ENCODE assay signal across 20 mouse cellular contexts in genomic region chr1:91434905-91435304, GRCm38 (mm10). TPM values are rescaled to one million over a fixed set of nuclear protein-coding genes. Genes with fewer than 3 reads are reported as not detected.
DNase-seq lines count a peak whose midpoint lies in the region; ATAC-seq and TF ChIP-seq lines count a peak whose summit lies in the region.
"Had no signal": no experiment of that assay in that cellular context is flagged by ENCODE, and none has a peak within 500 bp of the region (broad histone marks: within the 10 kb centered on the region; RNA-seq: fewer than 3 reads in every experiment).

No protein-coding gene starts in this region.

- DNase-seq in heart, adult 11 months, result peak; percentile 91
- DNase-seq in heart, postnatal 10 days, result no peak
- no peak for DNase-seq in heart, postnatal 0 days (ENCODE audit: low spot score)
- no peak for DNase-seq in heart, postnatal 14 days
- no peak for DNase-seq in lung, postnatal 0 days (ENCODE audit: low spot score)
- DNase-seq in lung, adult 2 months, result no peak
- DNase-seq: adrenal gland, postnatal 10 days; cerebellum, adult 11-12 months; cerebellum, adult 9-10 months; cerebellum, postnatal 25 days; gastrocnemius, postnatal 25 days; heart, postnatal 36 days had no signal

- no peak for TF ChIP-seq CTCF in heart, postnatal 0 days (IDR thresholded peaks at IDR 0.05; ENCODE audit: low read depth)
- TF ChIP-seq CTCF in lung, postnatal 0 days (IDR thresholded peaks at IDR 0.05), result no peak
- no peak for TF ChIP-seq CTCF in lung, adult 2 months (IDR thresholded peaks at IDR 0.05; ENCODE audit: insufficient read depth, low read length)

- ATAC-seq in heart, postnatal 0 days (ENCODE audit: insufficient read depth, low read depth), result no peak
- ATAC-seq in lung, postnatal 0 days, result no peak
- no peak for ATAC-seq in erythroblast, adult 5-6 weeks (replicated peaks; ENCODE audit: low FRiP score, poor library complexity, severe bottlenecking)
- ATAC-seq: forebrain, embryonic 16.5 days; hindbrain, embryonic 16.5 days; inflammation-experienced regulatory T-cells, adult 6 months had no signal

- peaks cover 27% of the 10 kb centered on the region for H3K4me1 ChIP-seq in heart, postnatal 0 days (ENCODE audit: control insufficient read depth, insufficient read depth)
- H3K4me1 ChIP-seq in lung, postnatal 0 days (ENCODE audit: insufficient read depth, low read depth, low read length), result peaks cover 31% of the 10 kb centered on the region
- peaks cover 23% of the 10 kb centered on the region for H3K4me1 ChIP-seq in lung, adult 2 months (ENCODE audit: control insufficient read depth, insufficient read depth, low read length)

- no peaks in the 10 kb centered on the region for H3K9me3 ChIP-seq in heart, postnatal 0 days (replicated peaks; ENCODE audit: control insufficient read depth, low read length)
- no peaks in the 10 kb centered on the region for H3K9me3 ChIP-seq in lung, postnatal 0 days (ENCODE audit: low read length)
- H3K9me3 ChIP-seq: embryonic facial prominence, embryonic 12.5 days; forebrain, embryonic 12.5 days; heart, embryonic 13.5 days; hindbrain, embryonic 12.5 days had no signal

- no peaks in the 10 kb centered on the region for H3K27me3 ChIP-seq in heart, postnatal 0 days (ENCODE audit: control insufficient read depth, insufficient read depth, low read length)
- H3K27me3 ChIP-seq in lung, postnatal 0 days (replicated peaks; ENCODE audit: insufficient read depth, low read length), result no peaks in the 10 kb centered on the region
- H3K27me3 ChIP-seq: embryonic facial prominence, embryonic 12.5 days; forebrain, embryonic 12.5 days; heart, embryonic 13.5 days; hindbrain, embryonic 12.5 days had no signal

- H3K4me2 ChIP-seq in heart, postnatal 0 days (ENCODE audit: low read depth, low read length), result no peak overlapping the region
- H3K4me2 ChIP-seq in lung, postnatal 0 days (replicated peaks; ENCODE audit: low read depth, low read length), result no peak overlapping the region
- H3K4me2 ChIP-seq: embryonic facial prominence, embryonic 12.5 days; forebrain, embryonic 12.5 days; heart, embryonic 13.5 days; hindbrain, embryonic 12.5 days had no signal

- 84% methylated on average over 8 of the region's 8 CpGs for WGBS in heart, postnatal 0 days
- WGBS in lung, postnatal 0 days, result 96% methylated on average over 8 of the region's 8 CpGs
- 94% methylated on average over 8 of the region's 8 CpGs for WGBS in lung, adult 2 months

- intact Hi-C loops in heart, postnatal 10 days (cut with DNase I), result no loop called here
- intact Hi-C loops in heart, postnatal 14 days (cut with DNase I), result no loop called here

- no peak for TF ChIP-seq POLR2A in lung, adult 2 months (IDR thresholded peaks at IDR 0.05; ENCODE audit: borderline replicate concordance, extremely low read depth, low read depth, low read length)

- peak overlapping the region; percentile 97; the same call in 1 of the 2 replicates for H3K27ac ChIP-seq in heart, postnatal 0 days (ENCODE audit: low read depth)
- H3K27ac ChIP-seq in lung, postnatal 0 days (ENCODE audit: low read length), result peak overlapping the region; percentile 98
- H3K27ac ChIP-seq: embryonic facial prominence, embryonic 12.5 days; forebrain, embryonic 12.5 days; hindbrain, embryonic 12.5 days had no signal

- peaks cover 70% of the 10 kb centered on the region for H3K36me3 ChIP-seq in heart, postnatal 0 days (replicated peaks; ENCODE audit: control insufficient read depth, insufficient read depth, low read length)
- peaks cover 56% of the 10 kb centered on the region for H3K36me3 ChIP-seq in lung, postnatal 0 days (ENCODE audit: insufficient read depth, low read length)
- H3K36me3 ChIP-seq: embryonic facial prominence, embryonic 12.5 days; forebrain, embryonic 12.5 days had no signal

- no peak overlapping the region for H3K9ac ChIP-seq in heart, postnatal 0 days (replicated peaks; ENCODE audit: low read depth, low read length)
- H3K9ac ChIP-seq in lung, postnatal 0 days (replicated peaks; ENCODE audit: low read depth), result 0 out of 2 replicates have a peak overlapping the region, but pooled peaks have one; percentile 13
- H3K9ac ChIP-seq: embryonic facial prominence, embryonic 12.5 days; forebrain, embryonic 12.5 days; hindbrain, embryonic 12.5 days had no signal

- no peak for TF ChIP-seq EP300 in heart, postnatal 0 days (IDR thresholded peaks at IDR 0.05; ENCODE audit: low read depth)
- no peak for TF ChIP-seq EP300 in lung, postnatal 0 days (IDR thresholded peaks at IDR 0.05)

- H3K4me3 ChIP-seq in heart, postnatal 0 days (ENCODE audit: low read depth, low read length), result no peak overlapping the region
- H3K4me3 ChIP-seq in lung, postnatal 0 days (ENCODE audit: low read depth, low read length), result no peak overlapping the region
- no peak overlapping the region for H3K4me3 ChIP-seq in lung, adult 2 months (replicated peaks; ENCODE audit: extremely low read depth, low read depth, low read length)
- H3K4me3 ChIP-seq: embryonic facial prominence, embryonic 12.5 days; forebrain, embryonic 12.5 days; heart, embryonic 13.5 days; hindbrain, embryonic 12.5 days had no signal

RNA-seq across cellular contexts. Expression of gene Hes6, which starts 21.1 kb away (rescaled TPM):
- 10 to 100 TPM; 22.2 to 25.0 TPM for total RNA-seq in heart, postnatal 10 days (2021)
- total RNA-seq in heart, postnatal 0 days (2014; rRNA removed; ENCODE audit: low replicate concordance), result 81.4 and 82.5 TPM in 2 replicates
- polyA plus RNA-seq in heart, postnatal 0 days (2015; fragmentation: Nextera tagmentation; extraction: Ambion mirVana), result 61.0 and 64.3 TPM in 2 replicates
- total RNA-seq in heart, postnatal 14 days (2021), result 10 to 100 TPM; 16.8 to 20.1 TPM
- 63.7 and 75.1 TPM in 2 replicates for polyA plus RNA-seq in lung, postnatal 0 days (2015; fragmentation: Nextera tagmentation; extraction: Ambion mirVana)
- 40.5 and 54.4 TPM in 2 replicates for polyA plus RNA-seq in lung, adult 2 months (2012; rRNA removed)
- total RNA-seq in erythroblast, adult 5-6 weeks (2015; ENCODE audit: low replicate concordance), result 2.5 and 4.8 TPM in 2 replicates
- 4.2 and 5.0 TPM in 2 replicates for total RNA-seq in erythroblast, adult 5-6 weeks (2017; ENCODE audit: low replicate concordance)

RNA-seq across cellular contexts. Expression of gene Per2, which starts 24.2 kb away (rescaled TPM):
- 10 to 100 TPM in 1 of 2 experiments, 1 to 10 TPM in 1; 7.5 to 21.1 TPM for total RNA-seq in heart, postnatal 10 days (2021)
- total RNA-seq in heart, postnatal 0 days (2014; rRNA removed; ENCODE audit: low replicate concordance), result 11.1 and 14.0 TPM in 2 replicates
- 2.3 and 3.3 TPM in 2 replicates for polyA plus RNA-seq in heart, postnatal 0 days (2015; fragmentation: Nextera tagmentation; extraction: Ambion mirVana)
- 10 to 100 TPM; 12.3 to 18.9 TPM for total RNA-seq in heart, postnatal 14 days (2021)
- 6.3 and 7.3 TPM in 2 replicates for polyA plus RNA-seq in lung, postnatal 0 days (2015; fragmentation: Nextera tagmentation; extraction: Ambion mirVana)
- polyA plus RNA-seq in lung, adult 2 months (2012; rRNA removed), result 6.9 and 21.0 TPM in 2 replicates
- 1.9 and 2.7 TPM in 2 replicates for total RNA-seq in erythroblast, adult 5-6 weeks (2015; ENCODE audit: low replicate concordance)
- 1.7 and 2.0 TPM in 2 replicates for total RNA-seq in erythroblast, adult 5-6 weeks (2017; ENCODE audit: low replicate concordance)

RNA-seq across cellular contexts. Expression of gene Ilkap, which starts 36.3 kb away (rescaled TPM):
- 10 to 100 TPM; 48.5 to 54.9 TPM for total RNA-seq in heart, postnatal 10 days (2021)
- 58.1 and 70.5 TPM in 2 replicates for total RNA-seq in heart, postnatal 0 days (2014; rRNA removed; ENCODE audit: low replicate concordance)
- polyA plus RNA-seq in heart, postnatal 0 days (2015; fragmentation: Nextera tagmentation; extraction: Ambion mirVana), result 71.4 and 75.1 TPM in 2 replicates
- 10 to 100 TPM; 45.4 to 46.7 TPM for total RNA-seq in heart, postnatal 14 days (2021)
- polyA plus RNA-seq in lung, postnatal 0 days (2015; fragmentation: Nextera tagmentation; extraction: Ambion mirVana), result 90.5 and 94.0 TPM in 2 replicates
- 51.6 and 57.4 TPM in 2 replicates for polyA plus RNA-seq in lung, adult 2 months (2012; rRNA removed)
- total RNA-seq in erythroblast, adult 5-6 weeks (2015; ENCODE audit: low replicate concordance), result 32.6 and 82.0 TPM in 2 replicates
- 55.6 and 70.8 TPM in 2 replicates for total RNA-seq in erythroblast, adult 5-6 weeks (2017; ENCODE audit: low replicate concordance)

RNA-seq across cellular contexts. Expression of gene Traf3ip1, which starts 59.5 kb away (rescaled TPM):
- total RNA-seq in heart, postnatal 10 days (2021), result 1 to 10 TPM; 4.4 to 5.3 TPM
- total RNA-seq in heart, postnatal 0 days (2014; rRNA removed; ENCODE audit: low replicate concordance), result 2.0 and 3.4 TPM in 2 replicates
- 2.8 TPM in 2 replicates for polyA plus RNA-seq in heart, postnatal 0 days (2015; fragmentation: Nextera tagmentation; extraction: Ambion mirVana)
- 1 to 10 TPM; 4.6 to 5.9 TPM for total RNA-seq in heart, postnatal 14 days (2021)
- polyA plus RNA-seq in lung, postnatal 0 days (2015; fragmentation: Nextera tagmentation; extraction: Ambion mirVana), result 11.0 and 11.2 TPM in 2 replicates
- 16.1 and 20.2 TPM in 2 replicates for polyA plus RNA-seq in lung, adult 2 months (2012; rRNA removed)
- 1.0 and 1.3 TPM in 2 replicates for total RNA-seq in erythroblast, adult 5-6 weeks (2015; ENCODE audit: low replicate concordance)
- total RNA-seq in erythroblast, adult 5-6 weeks (2017; ENCODE audit: low replicate concordance), result 0.51 and 2.6 TPM in 2 replicates
